Mouse (Mus musculus) cortical plate, adult 2 months (tissue): ENCODE results near the gene Lgals12.

Experiments
- CTCF ChIP-seq: fragments of 200-500 bp; IDR thresholded peaks from 2 replicates; pipeline ENCODE4 v1.5.1; 2011; ENCODE audit warnings: mild to moderate bottlenecking, control low read depth, low read length; ENCODE audit not compliant: insufficient read depth; ENCODE audit errors: extremely low read depth
- POLR2A ChIP-seq: fragments of 200-500 bp; IDR thresholded peaks from 2 replicates; pipeline ENCODE4 v1.6.1; 2011; ENCODE audit warnings: mild to moderate bottlenecking, low read length, control low read depth; ENCODE audit not compliant: insufficient read depth; ENCODE audit errors: extremely low read depth

GRCm38 (mm10) chr19:7605013-7605412 is 2.0 kb downstream of the Lgals12 start:
- TF ChIP-seq POLR2A (no peak), CTCF (no peak)
